Mouse (Mus musculus) stomach, embryonic 16.5 days (tissue): ENCODE results near the gene Ppp2r5a. TPM values are rescaled to one million over a fixed set of nuclear protein-coding genes. Genes with fewer than 3 reads are reported as not detected.

Experiments
- ATAC-seq: fragments of 200-750 bp; cut with Nextera tagmentation; 2 replicates; pipeline ENCODE4 v1.8.0; 2017; ENCODE audit warnings: moderate number of reproducible peaks, moderate TSS enrichment; ENCODE audit not compliant: insufficient read depth, low FRiP score
- H3K27ac ChIP-seq: fragments of 300-500 bp; sonication (generic); 2 replicates; pipeline ENCODE4 v1.5.1; 2014; ENCODE audit warnings: low read length
- H3K27me3 ChIP-seq: fragments of 300-500 bp; sonication (generic); 2 replicates; pipeline ENCODE4 v1.6.1; 2014; ENCODE audit warnings: low read length, control low read depth, mixed read lengths; ENCODE audit not compliant: control insufficient read depth, insufficient read depth
- H3K36me3 ChIP-seq: fragments of 300-500 bp; sonication (generic); 2 replicates; pipeline ENCODE4 v1.6.1; 2014; ENCODE audit warnings: low read length; ENCODE audit not compliant: control insufficient read depth, insufficient read depth
- H3K4me1 ChIP-seq: fragments of 300-500 bp; sonication (generic); 2 replicates; pipeline ENCODE4 v1.6.1; 2014; ENCODE audit warnings: low read length, control low read depth, mixed read lengths; ENCODE audit not compliant: control insufficient read depth, insufficient read depth
- H3K4me2 ChIP-seq: fragments of 300-500 bp; sonication (generic); 2 replicates; pipeline ENCODE4 v1.6.1; 2014; ENCODE audit warnings: low read depth, low read length, mixed read lengths
- H3K4me3 ChIP-seq: fragments of 300-500 bp; sonication (generic); replicated peaks from 2 replicates; pipeline ENCODE4 v1.5.1; 2014; ENCODE audit warnings: mild to moderate bottlenecking, low read length
- H3K9ac ChIP-seq: fragments of 300-500 bp; sonication (generic); 2 replicates; pipeline ENCODE4 v1.6.1; 2014; ENCODE audit warnings: low read length
- H3K9me3 ChIP-seq: fragments of 300-500 bp; sonication (generic); replicated peaks from 2 replicates; pipeline ENCODE4 v1.6.1; 2016; ENCODE audit warnings: low read length, control low read depth; ENCODE audit not compliant: control insufficient read depth
- WGBS: fragments of 180-500 bp; shearing (Covaris S2); extraction: QIAGEN DNeasy Blood & Tissue Kit; methylation state at CpG from one replicate; pipeline ENCODE4 v1.1.7; 2014; 5-methylcytosine and 5-hydroxymethylcytosine counted together
- polyA plus RNA-seq: library from polyadenylated mRNA; unstranded; fragments of >200 nt; fragmentation: Nextera tagmentation; extraction: Ambion mirVana; gene quantifications from 2 replicates; pipeline ENCODE4 v1.2.1, GENCODE M21; 2015

Ppp2r5a gene
- polyA plus RNA-seq, 1 experiment from 2014 or later, result 14.7 TPM

GRCm38 (mm10) chr1:191352786-191353488 is 50.1 kb downstream of the Ppp2r5a start:
- Histone ChIP-seq H3K4me2 (no peak overlapping the region), H3K9ac (no peak overlapping the region), H3K36me3 (peaks cover 13% of the 10 kb centered on the region; the same call in 1 of the 2 replicates), H3K27me3 (no peaks in the 10 kb centered on the region), H3K27ac (no peak overlapping the region; the same call in 1 of the 2 replicates), H3K9me3 (no peaks in the 10 kb centered on the region), H3K4me1 (peaks cover 15% of the 10 kb centered on the region), H3K4me3 (no peak overlapping the region)
- 59% methylated on average over 14 of the region's 14 CpGs for WGBS
- ATAC-seq, result no peak

DNA sequence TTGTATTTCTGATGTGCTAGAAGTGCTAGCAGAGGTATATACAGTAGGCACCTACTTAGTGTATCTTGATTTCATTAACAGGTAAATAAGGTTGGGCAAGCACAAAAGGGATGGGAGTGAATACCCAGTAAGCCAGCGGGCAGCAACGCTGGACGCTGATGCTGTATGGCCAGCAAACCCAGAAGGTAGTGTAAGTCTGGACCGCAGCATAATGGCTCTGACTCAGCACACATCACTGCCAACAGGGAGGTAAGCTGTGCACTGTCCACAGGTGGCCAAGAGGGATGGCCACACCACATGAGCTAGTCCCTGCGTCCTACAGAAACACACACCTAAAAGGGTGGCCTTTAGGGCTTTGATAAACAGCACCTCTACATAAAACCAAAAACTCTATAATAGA is 52.7 kb downstream of the Ppp2r5a start:
- peaks cover 9% of the 10 kb centered on the region; the same call in 1 of the 2 replicates for H3K36me3 ChIP-seq
- WGBS, result 94% methylated on average over 5 of the region's 5 CpGs
- no peak overlapping the region for H3K9ac ChIP-seq
- H3K4me1 ChIP-seq, result peaks cover 15% of the 10 kb centered on the region
- no peaks in the 10 kb centered on the region for H3K9me3 ChIP-seq
- no peak overlapping the region for H3K27ac ChIP-seq
- no peak overlapping the region for H3K4me2 ChIP-seq
- no peak overlapping the region for H3K4me3 ChIP-seq
- ATAC-seq, result no peak
- H3K27me3 ChIP-seq, result no peaks in the 10 kb centered on the region

DNA sequence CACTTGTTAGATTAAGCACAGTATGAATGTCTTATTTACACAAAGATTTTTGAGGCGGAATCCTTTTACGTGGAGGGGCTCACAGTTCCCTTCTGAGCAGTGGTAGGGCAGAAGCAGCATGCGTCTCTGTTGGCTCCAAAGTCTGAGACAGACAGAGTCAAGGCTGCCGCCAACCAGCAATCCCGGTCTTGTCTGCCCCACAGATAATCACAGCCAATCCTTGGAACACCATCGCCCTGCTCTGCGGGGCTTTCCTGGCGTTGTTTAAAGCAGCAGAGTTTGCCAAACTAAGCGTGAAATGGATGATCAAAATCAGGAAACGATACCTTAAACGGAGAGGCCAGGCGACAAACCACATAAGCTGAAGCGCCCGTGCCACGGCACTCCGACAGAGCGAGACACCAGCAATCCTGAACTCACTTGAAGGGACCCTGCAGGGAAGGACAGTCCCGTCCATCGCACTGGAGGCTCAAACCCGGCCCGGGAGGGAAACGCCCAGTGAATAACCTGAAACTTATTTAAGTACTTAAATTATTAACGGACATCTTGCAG is 53.5 kb downstream of the Ppp2r5a start:
- 63% methylated on average over 23 of the region's 23 CpGs for WGBS
- Histone ChIP-seq H3K27me3 (no peaks in the 10 kb centered on the region), H3K9ac (no peak overlapping the region), H3K4me3 (no peak overlapping the region), H3K4me1 (peaks cover 15% of the 10 kb centered on the region), H3K9me3 (no peaks in the 10 kb centered on the region), H3K36me3 (peaks cover 6% of the 10 kb centered on the region; the same call in 1 of the 2 replicates), H3K4me2 (no peak overlapping the region), H3K27ac (0 out of 2 replicates have a peak overlapping the region, but pooled peaks have one; percentile 19)
- no peak for ATAC-seq

- no peak overlapping the region for H3K4me2 ChIP-seq
- no peak overlapping the region for H3K4me3 ChIP-seq
- 35% methylated on average over 5 of the region's 5 CpGs for WGBS
- H3K36me3 ChIP-seq, result peaks cover 7% of the 10 kb centered on the region; the same call in 1 of the 2 replicates
- no peak overlapping the region for H3K9ac ChIP-seq
- peak; percentile 53; the same call in 1 of the 2 replicates for ATAC-seq
- H3K27ac ChIP-seq, result peak overlapping the region; percentile 19; the same call in 1 of the 2 replicates
- no peaks in the 10 kb centered on the region for H3K27me3 ChIP-seq
- H3K9me3 ChIP-seq, result no peaks in the 10 kb centered on the region
- peaks cover 15% of the 10 kb centered on the region for H3K4me1 ChIP-seq
Measured at GRCm38 (mm10) chr1:191348996-191349395, 54.1 kb downstream of the Ppp2r5a start.

DNA sequence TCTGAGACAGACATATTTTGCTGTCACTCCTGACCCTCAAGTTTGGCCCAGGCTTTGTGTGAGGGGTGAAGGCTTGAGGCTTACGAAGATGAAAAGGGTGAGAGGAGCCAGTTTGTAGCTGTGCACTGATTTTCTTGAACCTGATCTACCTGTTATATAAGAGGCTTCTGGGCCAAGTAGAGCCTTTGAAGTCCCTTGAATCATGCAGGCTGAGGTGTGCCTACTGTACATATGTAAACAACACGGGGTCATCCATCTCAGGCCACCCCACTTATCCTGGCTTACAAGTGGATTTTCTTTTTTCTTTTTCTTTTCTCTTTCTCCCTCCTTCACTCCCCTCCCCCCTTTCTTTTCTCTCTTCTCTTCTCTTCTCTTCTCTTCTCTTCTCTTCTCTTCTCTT is 54.5 kb downstream of the Ppp2r5a start:
- no peak overlapping the region for H3K4me3 ChIP-seq
- H3K4me1 ChIP-seq, result peaks cover 15% of the 10 kb centered on the region
- no peaks in the 10 kb centered on the region for H3K9me3 ChIP-seq
- peak overlapping the region; percentile 37; the same call in 1 of the 2 replicates for H3K27ac ChIP-seq
- H3K36me3 ChIP-seq, result peaks cover 11% of the 10 kb centered on the region
- 56% methylated on average over 2 of the region's 2 CpGs for WGBS
- H3K27me3 ChIP-seq, result no peaks in the 10 kb centered on the region
- ATAC-seq, result no peak
- H3K4me2 ChIP-seq, result no peak overlapping the region
- no peak overlapping the region for H3K9ac ChIP-seq

DNA sequence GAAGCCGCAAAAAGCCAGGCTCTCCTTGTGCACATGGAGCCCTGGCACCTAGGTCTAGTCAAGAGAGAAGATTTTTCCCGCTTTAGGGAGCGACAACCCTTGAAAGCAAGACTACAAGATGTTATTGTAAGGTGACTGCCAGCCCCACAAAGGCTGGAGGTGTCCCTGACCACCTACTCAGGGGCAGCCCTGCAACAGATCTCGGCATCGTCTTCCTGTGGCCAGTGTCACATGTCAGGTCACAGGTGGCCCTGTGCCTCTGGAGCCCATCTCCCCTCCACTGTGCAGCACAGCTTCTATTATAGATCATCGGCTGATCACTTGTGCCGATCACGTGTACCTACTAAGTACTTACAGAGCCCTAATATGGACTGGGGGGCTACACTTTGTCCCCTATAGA is 55.5 kb downstream of the Ppp2r5a start:
- no peaks in the 10 kb centered on the region for H3K9me3 ChIP-seq
- peaks cover 7% of the 10 kb centered on the region for H3K36me3 ChIP-seq
- no peak overlapping the region for H3K9ac ChIP-seq
- H3K27me3 ChIP-seq, result no peaks in the 10 kb centered on the region
- 90% methylated on average over 8 of the region's 8 CpGs for WGBS
- no peak overlapping the region for H3K4me3 ChIP-seq
- peaks cover 15% of the 10 kb centered on the region for H3K4me1 ChIP-seq
- no peak for ATAC-seq
- no peak overlapping the region for H3K27ac ChIP-seq
- no peak overlapping the region for H3K4me2 ChIP-seq

- no peaks in the 10 kb centered on the region for H3K9me3 ChIP-seq
- no peak overlapping the region for H3K9ac ChIP-seq
- no peak overlapping the region for H3K4me2 ChIP-seq
- H3K36me3 ChIP-seq, result peaks cover 25% of the 10 kb centered on the region
- H3K4me3 ChIP-seq, result no peak overlapping the region
- H3K27me3 ChIP-seq, result no peaks in the 10 kb centered on the region
- no peak for ATAC-seq
- H3K27ac ChIP-seq, result no peak overlapping the region
- no peaks in the 10 kb centered on the region for H3K4me1 ChIP-seq
- 89% methylated on average over 4 of the region's 4 CpGs for WGBS
Measured at GRCm38 (mm10) chr1:191340530-191340929, 62.5 kb downstream of the Ppp2r5a start.

DNA sequence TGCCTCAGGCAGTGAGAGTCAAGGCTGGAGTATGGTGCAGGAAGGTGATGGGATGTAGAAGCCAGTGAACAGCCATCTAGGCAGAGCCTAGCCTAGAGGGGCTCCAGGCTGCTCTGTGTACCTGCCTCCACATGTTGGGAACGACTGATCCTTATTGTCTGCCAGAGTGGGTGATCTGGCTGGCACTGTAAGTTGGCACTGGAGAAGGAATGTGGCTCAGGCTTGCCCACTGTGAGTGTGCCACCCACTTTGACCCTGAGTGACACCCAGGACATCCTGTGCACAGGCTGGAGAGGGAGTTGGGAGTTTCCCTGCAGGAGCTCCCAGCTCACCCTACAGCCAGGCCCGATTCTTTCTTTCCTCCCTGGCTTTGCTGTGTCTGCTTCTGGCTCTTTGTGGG is 63.2 kb downstream of the Ppp2r5a start:
- ATAC-seq, result no peak
- H3K4me2 ChIP-seq, result no peak overlapping the region
- no peaks in the 10 kb centered on the region for H3K4me1 ChIP-seq
- H3K27ac ChIP-seq, result no peak overlapping the region
- H3K9me3 ChIP-seq, result no peaks in the 10 kb centered on the region
- H3K27me3 ChIP-seq, result no peaks in the 10 kb centered on the region
- no peak overlapping the region for H3K4me3 ChIP-seq
- WGBS, result 87% methylated on average over 2 of the region's 2 CpGs
- no peak overlapping the region for H3K9ac ChIP-seq
- peaks cover 25% of the 10 kb centered on the region for H3K36me3 ChIP-seq

- no peak overlapping the region for H3K4me3 ChIP-seq
- WGBS, result 82% methylated on average over 5 of the region's 5 CpGs
- no peaks in the 10 kb centered on the region for H3K9me3 ChIP-seq
- no peak overlapping the region for H3K27ac ChIP-seq
- H3K9ac ChIP-seq, result no peak overlapping the region
- no peaks in the 10 kb centered on the region for H3K4me1 ChIP-seq
- H3K4me2 ChIP-seq, result no peak overlapping the region
- no peak for ATAC-seq
- H3K36me3 ChIP-seq, result peaks cover 14% of the 10 kb centered on the region
- H3K27me3 ChIP-seq, result no peaks in the 10 kb centered on the region
Measured at GRCm38 (mm10) chr1:191334500-191334899, 68.6 kb downstream of the Ppp2r5a start.
